Mouse (Mus musculus) adrenal gland, postnatal 4 days (tissue): ENCODE measurements around the gene Mapkapk3. TPM values are rescaled to one million over a fixed set of nuclear protein-coding genes. Genes with fewer than 3 reads are reported as not detected.
"Not testable (repeated sequence)": the region's sequence is repeated elsewhere in the genome, so short reads cannot be mapped to it uniquely, and the experiment has no call there.

Source experiments
- DNase-seq, 2 experiments: peaks; one replicate each; pipeline ENCODE4 v3.0.0; 2021 to 2022; ENCODE audit warnings: low spot score in 2 of 2, mixed read lengths in 2 of 2
- total RNA-seq, 2 experiments: library from RNA; stranded (reverse); gene quantifications; 2 replicates each; pipeline ENCODE4 v1.2.3; 2021

The Mapkapk3 gene
- total RNA-seq, 2 experiments from 2014 or later, result 24.6 to 27.3 TPM

DNA sequence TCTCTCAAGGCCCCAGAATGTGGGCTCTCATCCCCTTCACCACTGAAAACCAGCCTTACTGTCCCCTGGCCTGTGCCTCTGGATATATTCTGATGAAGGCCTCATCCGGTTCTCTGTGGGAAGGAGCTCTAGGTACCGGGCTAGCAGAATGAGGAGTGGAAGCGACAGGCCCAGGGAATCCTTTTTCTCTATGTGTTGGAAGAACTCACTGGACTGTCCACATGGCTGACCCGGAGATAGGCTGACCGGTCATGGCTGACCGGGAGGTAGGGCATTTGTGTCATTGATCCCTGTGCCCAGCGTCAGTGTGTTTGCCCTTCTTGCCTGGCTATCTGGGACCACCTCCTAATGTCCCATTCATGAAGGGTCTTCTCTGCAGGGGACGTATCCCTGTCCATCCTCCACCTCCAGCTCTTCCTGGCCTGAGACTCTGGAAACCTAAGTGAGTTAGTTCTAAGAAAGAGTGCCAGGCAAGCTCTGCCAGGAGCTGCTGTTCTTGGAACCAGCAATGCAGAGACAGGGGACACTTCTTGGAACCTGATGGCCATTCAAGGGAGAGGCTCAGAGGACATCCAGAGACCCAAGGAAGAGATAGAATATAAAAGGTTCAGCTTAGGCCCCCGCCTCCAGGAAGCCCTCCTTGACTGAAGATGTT is 18.8 kb upstream of the Mapkapk3 start:
- no peak for DNase-seq

DNA sequence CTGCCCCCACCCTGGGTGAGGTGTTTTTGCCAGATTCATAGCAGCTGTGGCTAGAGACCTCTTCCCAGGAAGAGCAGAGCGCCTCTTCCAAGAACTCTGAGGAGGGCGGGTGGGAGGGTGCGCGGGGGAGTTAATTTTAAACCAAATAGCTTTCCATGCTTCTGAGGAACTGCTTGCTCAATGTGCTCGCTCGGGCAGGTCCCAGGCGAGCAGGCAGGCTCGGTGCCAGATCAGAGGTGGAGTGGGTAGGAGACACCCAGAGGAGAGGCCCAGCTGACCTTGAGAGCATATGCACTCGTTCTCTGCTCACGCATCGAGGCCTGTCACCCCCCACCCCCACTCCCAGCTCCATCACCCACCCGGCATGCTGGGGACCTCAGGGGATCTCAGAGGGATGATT is 18.2 kb upstream of the Mapkapk3 start:
- no peak for DNase-seq

DNA sequence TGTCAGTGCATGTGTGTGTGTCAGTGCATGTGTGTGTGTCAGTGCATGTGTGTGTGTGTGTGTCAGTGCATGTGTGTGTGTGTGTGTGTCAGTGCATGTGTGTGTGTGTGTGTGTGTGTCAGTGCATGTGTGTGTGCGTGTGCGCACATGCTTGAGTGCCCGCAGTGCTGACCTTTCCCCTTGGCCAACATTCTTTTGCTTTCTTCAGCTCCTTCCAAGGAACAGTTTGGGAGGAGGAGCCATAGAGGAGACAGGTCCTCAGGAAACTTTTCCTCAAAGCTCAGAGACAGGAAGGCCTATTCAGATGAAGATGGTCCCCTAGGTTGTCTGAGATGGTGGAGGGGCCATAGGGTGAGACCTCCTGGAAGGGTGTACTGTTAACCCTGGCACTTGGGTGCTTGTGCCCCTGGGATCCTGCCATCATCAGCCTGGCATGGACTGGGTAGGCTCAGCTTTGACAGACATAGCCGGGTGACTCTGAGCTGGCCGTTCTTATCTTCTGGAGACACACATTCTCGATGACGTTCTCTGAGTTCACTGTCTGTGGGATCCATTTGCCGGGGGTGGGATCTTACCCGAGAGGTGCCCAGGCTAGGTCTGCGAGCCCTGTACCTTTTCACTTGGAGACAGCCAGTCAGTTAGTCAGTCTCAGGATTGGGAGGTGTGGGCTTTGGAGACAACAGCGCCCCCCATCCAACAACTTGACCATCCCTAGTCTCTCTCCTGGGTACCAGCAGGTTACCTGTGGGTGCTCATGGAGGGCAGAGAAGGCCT is 17.6 kb upstream of the Mapkapk3 start:
- DNase-seq, result no peak

DNA sequence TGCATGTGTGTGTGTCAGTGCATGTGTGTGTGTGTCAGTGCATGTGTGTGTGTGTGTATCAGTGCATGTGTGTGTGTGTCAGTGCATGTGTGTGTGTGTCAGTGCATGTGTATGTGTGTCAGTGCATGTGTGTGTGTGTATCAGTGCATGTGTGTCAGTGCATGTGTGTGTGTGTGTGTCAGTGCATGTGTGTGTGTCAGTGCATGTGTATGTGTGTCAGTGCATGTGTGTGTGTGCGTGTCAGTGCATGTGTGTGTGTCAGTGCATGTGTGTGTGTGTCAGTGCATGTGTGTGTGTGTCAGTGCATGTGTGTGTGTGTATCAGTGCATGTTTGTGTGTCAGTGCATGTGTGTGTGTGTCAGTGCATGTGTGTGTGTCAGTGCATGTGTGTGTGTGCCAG is 17.0 kb upstream of the Mapkapk3 start:
- not testable (repeated sequence) for DNase-seq

DNA sequence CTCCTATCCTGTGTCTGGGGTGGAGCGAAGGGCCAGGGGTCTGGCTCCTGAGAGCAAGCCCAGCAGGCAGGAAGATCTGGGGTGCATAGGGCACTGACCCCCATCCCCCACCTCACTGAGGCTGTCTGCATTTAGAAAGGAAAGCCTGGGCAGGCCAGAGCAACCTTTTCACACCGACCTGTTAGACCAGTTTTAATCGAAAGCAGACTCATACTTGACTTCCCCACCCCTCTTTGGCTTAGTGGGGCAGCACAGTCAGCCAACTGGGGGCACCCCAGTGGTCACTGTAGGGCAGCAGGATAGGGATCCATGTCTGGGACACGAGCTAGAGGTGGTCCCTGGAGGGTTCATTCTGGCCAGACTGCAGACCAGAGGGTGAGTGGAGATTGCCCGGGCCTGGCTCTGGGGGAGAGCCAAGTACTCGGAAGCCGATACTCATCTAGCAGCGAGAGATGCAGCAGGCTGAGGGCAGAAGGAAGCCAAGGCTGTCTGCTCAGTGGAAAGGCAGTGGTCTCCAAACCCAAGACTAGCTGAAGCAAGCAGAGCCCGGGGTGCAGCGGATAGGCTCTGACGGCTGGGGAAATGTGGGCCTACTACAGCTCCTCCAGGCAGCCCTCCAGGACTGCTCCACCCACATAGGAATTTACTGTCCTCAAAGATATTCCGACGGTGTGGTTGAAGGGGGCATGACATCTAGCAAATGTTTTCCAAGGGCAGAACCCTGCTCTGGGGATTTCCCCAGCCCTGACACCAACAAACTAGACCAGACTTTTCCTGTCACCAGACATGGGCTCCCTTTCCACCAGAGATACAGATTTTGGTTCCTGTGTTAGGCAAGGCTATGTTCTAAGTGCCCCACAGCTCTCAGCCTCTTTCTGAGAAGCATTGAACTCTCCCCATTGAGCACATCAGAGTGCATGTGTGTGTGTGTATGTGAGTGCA is 16.2 kb upstream of the Mapkapk3 start:
- DNase-seq, result no peak

DNA sequence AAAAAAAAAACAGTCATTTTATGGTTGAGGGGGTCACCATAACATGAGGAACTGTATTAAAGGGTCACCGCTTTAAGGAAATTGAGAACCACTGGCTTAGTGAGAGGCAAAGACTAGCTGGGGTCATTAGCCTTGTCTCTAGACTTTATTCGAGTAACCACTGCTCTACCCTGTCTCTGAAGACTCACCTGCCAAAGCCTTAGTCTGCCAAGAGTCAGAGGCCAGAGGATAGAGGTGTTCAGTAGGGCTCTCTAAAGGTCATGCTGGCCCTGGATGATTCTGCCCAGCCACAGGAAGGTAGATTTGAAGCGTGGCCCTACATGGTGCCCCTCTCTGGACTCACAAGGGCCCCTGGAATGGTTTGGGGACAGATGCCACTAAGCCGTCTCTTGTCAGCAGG is 15.3 kb upstream of the Mapkapk3 start:
- no peak for DNase-seq

DNA sequence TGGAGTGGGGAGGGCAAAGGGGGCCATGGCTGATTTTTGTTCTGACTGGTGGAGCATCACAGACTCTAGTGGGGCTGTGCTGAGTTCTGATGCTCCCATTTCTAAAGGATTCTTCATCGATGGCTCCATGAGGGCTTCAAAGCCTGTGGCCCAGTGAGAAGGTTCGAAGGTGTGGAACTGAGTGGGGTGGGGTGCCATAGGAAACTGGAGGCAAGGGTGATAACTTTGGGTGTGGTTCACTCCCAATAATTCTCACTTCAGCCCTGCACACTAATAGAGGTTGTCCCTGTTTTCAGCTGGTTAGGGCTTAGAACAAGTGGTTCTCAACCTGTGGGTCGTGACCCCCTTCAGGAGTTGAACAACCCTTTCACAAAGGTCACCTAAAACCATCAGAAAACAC is 14.7 kb upstream of the Mapkapk3 start:
- DNase-seq, result no peak

DNA sequence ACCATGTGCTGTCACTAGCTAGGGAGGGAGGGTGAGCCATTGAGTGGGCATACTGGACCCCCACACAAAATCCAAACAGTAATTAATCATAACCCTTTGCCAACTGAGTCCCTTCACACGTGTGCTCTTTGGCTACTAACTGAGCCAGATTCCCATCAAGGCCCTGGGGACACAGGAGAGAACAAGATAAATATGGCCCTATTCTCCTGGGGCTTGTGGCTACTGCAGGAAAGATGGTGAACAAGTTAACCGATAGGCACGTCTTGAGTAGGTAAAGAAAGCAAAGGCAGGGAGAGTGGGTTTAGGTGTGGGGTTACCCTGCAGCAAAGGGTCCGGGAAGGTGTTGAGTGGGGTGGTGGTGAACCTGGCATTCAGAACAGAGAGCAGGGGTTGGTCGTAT is 14.2 kb upstream of the Mapkapk3 start:
- DNase-seq, result no peak

DNA sequence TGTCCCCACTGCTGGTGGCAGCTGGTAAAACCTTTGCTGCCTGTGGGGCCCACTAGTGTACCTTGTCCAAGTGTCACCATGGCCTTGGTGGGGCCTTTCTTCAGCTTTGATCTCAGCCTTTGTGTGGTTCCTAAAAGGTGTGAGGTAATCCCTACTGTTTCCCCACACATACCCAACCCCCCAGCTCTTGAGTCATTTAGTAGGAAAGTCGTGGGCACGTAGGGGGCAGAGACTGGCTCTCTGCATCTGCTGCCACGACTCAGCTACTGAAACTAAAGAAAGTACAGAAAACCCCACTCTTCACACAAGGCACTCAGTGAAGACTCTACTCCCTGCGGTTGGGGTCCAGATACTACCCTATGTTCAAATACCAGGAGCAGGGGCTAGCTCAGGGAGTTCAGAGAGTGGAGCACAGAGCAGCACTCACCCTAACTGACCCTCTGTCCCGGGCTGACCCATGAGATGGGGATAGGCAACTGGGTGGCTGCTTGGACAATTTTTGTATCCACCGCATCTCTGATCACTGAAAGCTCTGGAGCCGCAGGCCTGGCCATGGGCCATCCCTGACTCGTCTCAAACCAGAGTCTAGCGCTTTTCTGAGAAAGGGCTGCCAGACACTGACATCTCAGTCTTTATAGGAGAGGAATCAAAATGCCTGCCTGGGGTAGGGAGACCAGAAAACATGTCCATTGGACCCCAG is 13.6 kb upstream of the Mapkapk3 start:
- DNase-seq, result no peak

DNA sequence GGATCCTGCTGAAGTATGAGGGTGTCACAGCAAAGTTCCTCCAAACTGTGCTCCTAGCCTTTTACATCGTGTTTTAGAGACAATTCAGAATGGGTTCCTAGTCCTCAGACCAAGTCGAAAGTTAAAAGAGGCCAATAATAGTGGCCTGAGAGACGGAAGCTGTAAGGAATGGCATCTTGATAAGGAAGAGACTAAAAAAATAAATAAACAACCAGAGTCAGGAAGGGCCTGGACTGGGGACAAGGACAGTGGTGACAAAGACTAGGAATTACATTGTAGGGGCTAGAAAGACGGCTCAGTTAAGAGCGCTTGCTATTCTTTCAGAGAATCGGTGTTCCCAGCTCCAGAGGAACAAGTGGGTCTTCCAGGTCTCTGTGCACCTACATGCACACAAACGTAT is 12.9 kb upstream of the Mapkapk3 start:
- DNase-seq, result no peak

DNA sequence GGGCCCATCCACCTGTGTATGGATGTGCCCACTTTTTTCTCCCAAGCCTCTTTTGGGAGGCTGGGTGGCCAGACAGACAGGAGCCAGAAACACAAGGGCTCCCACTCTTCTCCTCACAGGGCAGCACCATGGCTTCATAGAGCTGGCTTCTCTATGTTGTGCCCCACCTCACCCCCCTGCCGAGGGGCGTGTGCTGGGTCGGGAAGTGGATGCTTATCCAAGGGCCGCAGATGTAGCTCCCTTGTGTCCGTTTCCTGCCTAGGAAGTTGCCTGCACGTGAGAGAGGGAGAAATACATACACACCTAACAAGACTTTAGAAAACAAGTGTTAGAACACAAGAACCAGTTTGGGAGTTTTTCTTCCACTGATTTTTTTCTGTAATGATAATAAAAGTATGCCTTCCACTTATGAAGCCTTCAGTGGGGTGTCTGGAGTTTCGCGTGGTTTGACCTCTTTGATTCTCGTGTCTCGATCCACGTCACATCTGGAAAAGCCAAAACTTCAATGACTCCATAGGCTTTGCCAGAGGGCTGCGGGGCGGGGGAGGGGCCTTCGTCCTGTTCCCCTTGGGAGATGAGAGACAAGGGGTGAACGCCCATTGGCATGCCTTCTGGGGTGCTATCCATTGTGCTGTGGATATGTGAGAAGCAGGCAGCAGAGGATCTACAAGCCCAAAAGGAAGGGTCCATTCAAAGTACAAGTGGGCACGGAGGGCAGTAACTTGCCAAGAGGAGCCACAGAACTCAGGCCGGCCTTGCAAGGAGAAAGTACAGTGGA is 12.1 kb upstream of the Mapkapk3 start:
- no peak for DNase-seq

DNA sequence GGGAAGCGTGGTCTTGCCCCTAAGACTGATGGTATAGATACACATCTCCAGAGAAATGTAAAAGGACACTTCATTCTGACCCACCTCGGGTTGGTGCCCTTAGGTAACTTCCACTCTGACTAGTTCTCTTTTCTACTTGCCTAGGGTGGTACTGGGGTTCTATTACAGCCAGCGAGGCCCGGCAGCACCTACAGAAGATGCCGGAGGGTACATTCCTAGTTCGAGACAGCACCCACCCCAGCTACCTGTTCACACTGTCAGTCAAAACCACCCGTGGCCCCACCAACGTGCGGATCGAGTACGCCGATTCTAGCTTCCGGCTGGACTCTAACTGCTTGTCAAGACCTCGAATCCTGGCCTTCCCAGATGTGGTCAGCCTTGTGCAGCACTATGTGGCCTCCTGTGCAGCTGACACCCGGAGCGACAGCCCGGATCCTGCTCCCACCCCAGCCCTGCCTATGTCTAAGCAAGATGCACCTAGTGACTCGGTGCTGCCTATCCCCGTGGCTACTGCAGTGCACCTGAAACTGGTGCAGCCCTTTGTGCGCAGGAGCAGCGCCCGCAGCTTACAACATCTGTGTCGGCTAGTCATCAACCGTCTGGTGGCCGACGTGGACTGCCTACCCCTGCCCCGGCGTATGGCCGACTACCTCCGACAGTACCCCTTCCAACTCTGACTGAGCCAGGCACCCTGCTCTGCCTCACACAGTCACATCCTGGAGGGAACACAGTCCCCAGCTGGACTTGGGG is 10.7 kb upstream of the Mapkapk3 start:
- no peak for DNase-seq

DNA sequence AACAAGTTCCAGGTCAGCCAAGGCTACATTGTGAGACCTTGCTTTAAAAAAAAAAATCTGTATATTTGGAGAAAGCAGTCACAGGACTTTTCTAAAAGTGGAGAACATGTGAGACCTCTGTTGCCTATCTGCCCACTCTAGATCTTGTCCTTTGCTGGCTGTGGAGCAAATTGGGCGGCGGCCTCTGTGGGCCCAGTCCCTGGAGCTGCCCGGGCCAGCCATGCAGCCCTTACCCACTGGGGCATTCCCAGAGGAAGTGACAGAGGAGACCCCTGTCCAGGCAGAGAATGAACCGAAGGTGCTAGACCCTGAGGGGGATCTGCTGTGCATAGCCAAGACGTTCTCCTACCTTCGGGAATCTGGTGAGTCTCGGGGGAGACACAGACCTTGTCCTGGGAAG is 10.1 kb upstream of the Mapkapk3 start:
- no peak for DNase-seq

DNA sequence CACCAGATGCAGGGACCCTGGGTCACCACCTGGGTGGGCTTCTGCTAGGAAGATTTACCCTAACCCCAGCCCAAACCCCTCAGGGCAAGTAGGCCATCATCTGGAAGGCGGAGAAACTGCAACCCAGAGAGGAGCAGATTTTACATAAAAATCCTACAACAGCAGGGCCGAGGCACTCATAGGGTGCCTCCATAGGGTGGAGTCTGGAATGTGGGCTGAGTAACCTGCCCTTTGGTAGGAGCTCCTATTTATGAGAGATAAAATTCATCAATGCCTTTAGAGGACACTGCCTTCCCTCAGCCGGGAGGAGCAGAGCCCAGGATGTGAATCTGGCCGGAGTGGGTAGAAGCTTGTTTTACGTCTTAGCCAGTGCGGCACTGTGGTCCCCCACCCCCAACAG is 9.2 kb upstream of the Mapkapk3 start:
- no peak for DNase-seq

DNA sequence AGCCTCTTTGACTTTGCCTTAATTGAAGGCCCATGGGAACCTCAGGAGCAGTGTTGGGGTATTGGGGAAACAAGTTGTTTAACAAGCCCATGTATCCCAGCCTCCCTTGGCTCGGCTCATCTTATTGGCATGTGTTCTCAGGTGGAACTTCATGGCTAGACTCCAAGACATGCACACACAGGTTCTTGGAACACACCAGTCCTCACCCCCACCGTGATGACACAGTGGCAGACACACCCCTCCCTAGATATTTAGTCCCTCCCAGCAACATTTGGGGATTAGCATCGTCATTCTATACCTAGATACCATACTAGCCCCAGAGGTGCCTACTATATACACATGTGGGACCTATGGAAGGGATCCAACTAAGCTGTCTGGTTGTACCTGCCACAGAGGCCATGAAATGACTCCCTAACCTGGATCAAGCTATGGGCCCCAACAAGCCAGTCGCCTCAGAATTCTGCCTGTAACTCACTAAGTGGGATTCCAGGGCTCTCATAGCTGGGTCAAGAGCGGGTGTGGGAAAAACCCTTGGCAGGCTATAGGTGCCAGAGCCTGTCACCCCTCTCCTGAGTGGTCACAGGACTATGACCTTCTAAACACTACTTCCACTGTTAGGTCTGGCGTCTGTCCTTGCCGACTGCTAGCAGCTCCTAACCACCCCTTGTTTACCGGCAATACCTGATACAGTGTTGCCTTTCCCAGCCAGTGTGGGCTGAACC is 8.5 kb upstream of the Mapkapk3 start:
- no peak for DNase-seq

DNA sequence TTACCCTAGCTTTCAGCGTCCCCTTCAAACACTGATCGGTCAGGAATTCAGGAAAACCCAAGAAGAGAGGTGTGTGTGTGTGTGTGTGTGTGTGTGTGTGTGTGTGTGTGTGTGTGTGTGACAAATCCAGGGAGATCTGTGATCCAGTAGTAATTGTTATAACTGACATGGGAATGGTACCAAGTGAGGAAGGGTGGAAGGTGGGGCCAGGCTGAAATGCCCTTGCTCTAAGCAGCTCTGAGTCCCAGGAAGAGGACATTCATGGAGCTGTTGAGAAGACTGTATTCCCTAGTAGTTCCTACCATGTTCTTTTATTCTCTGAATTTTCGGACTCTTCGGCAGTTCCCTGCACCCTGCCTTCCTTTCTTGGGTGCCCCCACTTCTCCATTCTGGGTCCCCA is 8.0 kb upstream of the Mapkapk3 start:
- no peak for DNase-seq

DNA sequence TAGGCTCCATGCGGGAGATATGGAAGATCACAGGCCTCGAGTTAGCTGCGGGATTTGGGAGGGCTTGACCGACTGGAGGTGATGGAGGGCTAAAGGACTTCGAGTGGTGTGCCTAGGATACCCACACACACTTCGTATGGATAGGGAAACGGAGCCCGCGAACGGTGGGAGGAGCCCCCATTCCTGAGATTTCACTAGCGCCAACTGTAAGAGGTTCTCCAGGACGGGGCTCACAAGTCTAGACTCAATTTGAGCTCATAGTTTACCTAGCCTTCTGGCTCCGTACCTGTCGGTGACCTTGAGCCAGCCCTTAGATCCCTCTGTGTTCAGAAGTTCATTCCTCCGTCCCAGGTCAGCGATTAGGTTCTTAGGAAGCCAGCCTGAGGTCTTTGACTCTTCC is 7.4 kb upstream of the Mapkapk3 start:
- DNase-seq, result no peak

DNA sequence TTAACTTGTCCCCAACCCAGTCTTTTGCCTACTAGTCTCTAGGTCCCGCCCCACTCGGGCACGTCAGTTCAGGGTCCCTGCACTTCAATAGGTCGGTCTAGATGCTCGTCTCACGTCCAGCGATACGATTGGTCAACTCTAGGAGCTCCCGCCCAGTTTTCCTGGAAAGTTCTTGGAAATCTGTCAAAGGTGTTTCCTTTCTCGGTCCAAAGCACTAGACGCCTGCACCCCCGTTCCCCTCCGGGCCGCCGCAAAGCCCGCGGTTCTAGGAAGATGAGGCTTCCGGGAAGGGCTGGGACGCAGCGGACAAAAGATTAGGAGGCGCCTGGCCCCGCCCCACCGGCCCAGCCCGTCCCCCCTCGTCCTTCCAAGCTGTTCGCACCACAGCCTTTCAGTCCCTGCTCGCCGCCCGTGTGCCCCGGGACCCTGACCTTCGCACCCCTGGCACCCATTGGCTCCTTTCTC is 6.9 kb upstream of the Mapkapk3 start:
- DNase-seq, result peak; percentile 74 to 85

DNA sequence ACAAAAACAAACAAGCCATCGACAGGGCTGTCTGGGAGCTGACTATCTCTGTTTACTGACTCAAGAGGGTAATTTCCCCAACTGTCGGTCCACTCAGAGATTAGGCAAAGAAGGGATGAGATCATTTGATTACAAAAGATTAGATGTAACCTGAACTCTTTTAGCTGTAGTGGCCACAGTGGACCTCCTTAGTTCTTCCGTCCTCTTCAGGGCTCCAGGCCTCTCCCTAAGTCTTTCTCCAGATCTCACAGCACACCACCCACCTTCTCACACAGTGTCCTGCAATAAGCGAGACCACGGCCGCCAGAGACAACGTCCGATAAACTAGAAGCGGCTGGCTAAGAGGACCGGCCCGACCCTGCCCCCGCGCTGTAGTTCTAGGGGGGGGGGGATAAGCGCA is 6.4 kb upstream of the Mapkapk3 start:
- DNase-seq, result no peak

DNA sequence AAGGTAGTCTGAATTCAATTTTAAA is 6.2 kb upstream of the Mapkapk3 start, which contains the start of gene Cish:
Cish (plus strand) TSS at position 11 of the 25 bp plus-strand sequence.
- no peak for DNase-seq
